Mouse (Mus musculus) urinary bladder, postnatal 14 days (tissue): ENCODE results near the gene As3mt.

Source experiments
- DNase-seq: peaks from one replicate; pipeline ENCODE4 v3.0.0; 2021; ENCODE audit warnings: low spot score

Gene As3mt

GRCm38 (mm10) chr19:46707296-46708151, at the start of gene As3mt:
Gene As3mt, plus strand, starts transcription at chr19:46707458.
- peak; percentile 77 for DNase-seq

GRCm38 (mm10) chr19:46658348-46658747, 48.9 kb upstream of the As3mt start:
- no peak for DNase-seq

GRCm38 (mm10) chr19:46658851-46659250, 48.4 kb upstream of the As3mt start:
- DNase-seq: no peak

GRCm38 (mm10) chr19:46661511-46661910, 45.7 kb upstream of the As3mt start:
- DNase-seq: no peak

GRCm38 (mm10) chr19:46662214-46662613, 45.0 kb upstream of the As3mt start:
- no peak for DNase-seq

GRCm38 (mm10) chr19:46662784-46663183, 44.5 kb upstream of the As3mt start:
- no peak for DNase-seq

GRCm38 (mm10) chr19:46665474-46665873, 41.8 kb upstream of the As3mt start:
- DNase-seq: no peak

GRCm38 (mm10) chr19:46667300-46667699, 40.0 kb upstream of the As3mt start:
- DNase-seq: no peak

GRCm38 (mm10) chr19:46668263-46668662, 39.0 kb upstream of the As3mt start:
- no peak for DNase-seq

GRCm38 (mm10) chr19:46669802-46670201, 37.5 kb upstream of the As3mt start:
- no peak for DNase-seq

- peak; percentile 59 for DNase-seq
These were observed 36.6 kb upstream of the As3mt start for GRCm38 (mm10) chr19:46670691-46671090.

GRCm38 (mm10) chr19:46672766-46673418, 34.4 kb upstream of the As3mt start, which contains the start of gene Cyp17a1:
Gene Cyp17a1, minus strand, starts transcription at chr19:46673172.
- no peak for DNase-seq

GRCm38 (mm10) chr19:46675641-46676040, 31.6 kb upstream of the As3mt start:
- no peak for DNase-seq

- DNase-seq: no peak
These were observed 27.4 kb upstream of the As3mt start for GRCm38 (mm10) chr19:46679720-46680383.

GRCm38 (mm10) chr19:46689460-46690372, 17.5 kb upstream of the As3mt start, which contains the start of gene Borcs7:
Gene Borcs7, plus strand, starts transcription at chr19:46689906.
- peak; percentile 87 for DNase-seq

- DNase-seq: no peak
These were observed 16.9 kb upstream of the As3mt start for GRCm38 (mm10) chr19:46690387-46690786.

GRCm38 (mm10) chr19:46691078-46691477, 16.2 kb upstream of the As3mt start:
- DNase-seq: no peak

- DNase-seq: no peak
These were observed 14.1 kb upstream of the As3mt start for GRCm38 (mm10) chr19:46693146-46693545.

GRCm38 (mm10) chr19:46696482-46696881, 10.8 kb upstream of the As3mt start:
- no peak for DNase-seq

GRCm38 (mm10) chr19:46696943-46697342, 10.3 kb upstream of the As3mt start:
- no peak for DNase-seq

GRCm38 (mm10) chr19:46697840-46698517, 9.3 kb upstream of the As3mt start:
- DNase-seq: no peak
